Mouse (Mus musculus) MEL (cell line): ENCODE data around the gene Ift81.

Experiments used
- CTCF ChIP-seq, 3 experiments: IDR thresholded peaks in 2 of 3; conservative IDR thresholded peaks in 1 of 3; 2 replicates each; pipeline ENCODE4 v1.5.1; 2011 to 2012; ENCODE audit warnings: low read length in 3 of 3, low read depth in 2 of 3, mild to moderate bottlenecking in 2 of 3, improper control_type of control experiment in 1 of 3, inconsistent platforms in 1 of 3, mixed read lengths in 1 of 3, moderate library complexity in 1 of 3; ENCODE audit not compliant: control insufficient read depth in 1 of 3, insufficient read depth in 1 of 3, poor library complexity in 1 of 3, severe bottlenecking in 1 of 3
- MYC ChIP-seq: IDR thresholded peaks from 2 replicates; pipeline ENCODE4 v1.6.1; 2011; ENCODE audit warnings: low read depth, mild to moderate bottlenecking, low read length, improper control_type of control experiment, moderate library complexity
- POLR2A ChIP-seq, 2 experiments: IDR thresholded peaks; 2 replicates each; pipeline ENCODE4 v1.6.1; 2011 to 2012; ENCODE audit warnings: low read length in 2 of 2, mild to moderate bottlenecking in 2 of 2, control low read depth in 1 of 2, improper control_type of control experiment in 1 of 2, low read depth in 1 of 2, moderate library complexity in 1 of 2; ENCODE audit not compliant: control insufficient read depth in 1 of 2, insufficient read depth in 1 of 2, poor library complexity in 1 of 2

DNA sequence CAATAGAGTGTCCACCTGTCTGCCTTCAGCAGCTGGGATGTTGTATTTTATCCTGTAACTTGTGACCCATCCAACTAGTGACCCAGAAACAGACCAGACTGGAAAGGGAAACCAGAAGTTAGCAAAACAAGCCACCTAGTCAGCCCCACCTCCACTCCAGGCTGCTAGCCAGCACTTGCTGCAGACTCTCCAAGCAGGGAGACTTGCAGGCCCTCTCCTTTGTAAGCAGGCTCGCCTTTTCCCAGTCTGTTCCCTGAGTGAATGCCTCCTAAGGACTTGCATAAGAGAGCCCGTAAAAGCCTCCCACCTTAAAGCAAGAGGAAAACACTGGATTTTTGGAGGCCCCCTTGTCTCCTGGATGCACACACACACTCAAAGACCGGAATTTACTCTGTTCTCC, 85.0 kb downstream of the Ift81 start:
- TF ChIP-seq POLR2A (IDR thresholded peaks at IDR 0.05; ENCODE audit: control insufficient read depth in 1 of 2, insufficient read depth in 1 of 2, low read depth in 1 of 2, low read length in 2 of 2, poor library complexity in 1 of 2) (no peak), CTCF (IDR thresholded peaks at IDR 0.05 in 2 of 3, conservative IDR thresholded peaks at IDR 0.05 in 1 of 3; ENCODE audit: control insufficient read depth in 1 of 3, insufficient read depth in 1 of 3, low read depth in 2 of 3, low read length in 3 of 3, poor library complexity in 1 of 3, severe bottlenecking in 1 of 3) (no peak), MYC (no peak)
